In the genomic region with DNA sequence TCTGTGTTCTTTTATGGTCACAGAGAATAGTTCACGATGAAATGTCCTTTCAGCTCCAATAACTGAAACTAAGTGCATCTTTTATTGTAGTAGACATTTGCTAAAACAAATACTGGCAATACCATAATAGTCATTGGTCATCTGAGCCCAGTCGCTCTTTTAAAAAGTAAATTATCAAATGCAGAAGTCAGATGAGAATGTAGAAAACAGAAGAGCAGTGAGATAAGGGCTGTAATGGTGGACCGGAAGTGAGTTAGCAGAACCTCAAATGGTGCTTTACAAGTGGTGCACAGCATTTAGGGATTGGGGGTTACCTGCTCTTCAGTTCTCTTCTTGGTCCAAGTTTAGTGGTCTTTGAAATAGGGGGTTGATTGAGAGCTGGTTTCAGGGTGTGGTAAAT, we compare ENCODE assay signal across 20 mouse cellular contexts.
DNase-seq lines count a peak whose midpoint lies in the region; ATAC-seq and TF ChIP-seq lines count a peak whose summit lies in the region.
"Had no signal": no experiment of that assay in that cellular context is flagged by ENCODE, and none has a peak within 500 bp of the region (broad histone marks: within the 10 kb centered on the region; RNA-seq: fewer than 3 reads in every experiment).

No protein-coding gene starts in this region.

- TF ChIP-seq CTCF in MEL (IDR thresholded peaks at IDR 0.05 in 2 of 3, conservative IDR thresholded peaks at IDR 0.05 in 1 of 3; ENCODE audit: control insufficient read depth in 1 of 3, insufficient read depth in 1 of 3, low read depth in 2 of 3, low read length in 3 of 3, poor library complexity in 1 of 3, severe bottlenecking in 1 of 3), result no peak

- TF ChIP-seq EP300 in MEL (IDR thresholded peaks at IDR 0.05; ENCODE audit: low read depth in 1 of 2, low read length in 2 of 2), result peak; percentile 89 to 94

- WGBS in midbrain, embryonic 11.5 days, result 94% methylated on average over 3 of the region's 3 CpGs

- peak; percentile 76 for ATAC-seq in granulocyte monocyte progenitor cell, adult 5-6 weeks (replicated peaks; ENCODE audit: poor library complexity, severe bottlenecking)
- no peak for ATAC-seq in midbrain, embryonic 11.5 days (ENCODE audit: low FRiP score)
- ATAC-seq: activated CD4-positive, CD25-positive, alpha-beta regulatory T cell, adult 4 months; forebrain, embryonic 16.5 days; hindbrain, embryonic 16.5 days; Patski had no signal

- H3K27me3 ChIP-seq in MEL (ENCODE audit: control insufficient read depth in 1 of 2, insufficient read depth in 2 of 2, low read length in 2 of 2), result no peaks in the 10 kb centered on the region
- no peaks in the 10 kb centered on the region for H3K27me3 ChIP-seq in megakaryocyte, embryonic 14.5 days (replicated peaks)
- no peaks in the 10 kb centered on the region for H3K27me3 ChIP-seq in midbrain, embryonic 11.5 days (ENCODE audit: control insufficient read depth, insufficient read depth, low read length)
- H3K27me3 ChIP-seq: embryonic facial prominence, embryonic 13.5 days; forebrain, embryonic 12.5 days; heart, embryonic 12.5 days; hindbrain, embryonic 12.5 days; Patski had no signal

- H3K79me2 ChIP-seq in MEL (ENCODE audit: control insufficient read depth, insufficient read depth, low read length, poor library complexity), result peaks cover 10% of the 10 kb centered on the region

- TF ChIP-seq RAD21 in MEL (IDR thresholded peaks at IDR 0.05; ENCODE audit: low read depth, low read length), result no peak

- peaks cover 15 to 16% of the 10 kb centered on the region in 2 experiments for H3K4me1 ChIP-seq in MEL (ENCODE audit: control insufficient read depth in 1 of 2, insufficient read depth in 2 of 2, low read length in 2 of 2)
- peaks cover 40% of the 10 kb centered on the region for H3K4me1 ChIP-seq in megakaryocyte, embryonic 14.5 days
- H3K4me1 ChIP-seq in midbrain, embryonic 11.5 days (ENCODE audit: control insufficient read depth, insufficient read depth, low read length), result no peaks in the 10 kb centered on the region
- H3K4me1 ChIP-seq: embryonic facial prominence, embryonic 13.5 days; forebrain, embryonic 12.5 days; hindbrain, embryonic 12.5 days had no signal

- no peak overlapping the region for H3K4me2 ChIP-seq in midbrain, embryonic 11.5 days
- H3K4me2 ChIP-seq: embryonic facial prominence, embryonic 13.5 days; forebrain, embryonic 12.5 days; heart, embryonic 12.5 days; hindbrain, embryonic 12.5 days had no signal

- DNase-seq in 416B (ENCODE audit: low read depth), result peak; percentile 71
- peak; percentile 85 for DNase-seq in MEL (ENCODE audit: low read depth, low spot score)
- DNase-seq in midbrain, embryonic 11.5 days (ENCODE audit: low spot score, missing footprints), result no peak
- DNase-seq in ovary, postnatal 36 days (ENCODE audit: low spot score), result no peak
- DNase-seq in frontal cortex, adult 2 months (ENCODE audit: extremely low spot score in 1 of 2, low spot score in 1 of 2), result no peak
- no peak for DNase-seq in thymus, postnatal 0 days (ENCODE audit: low spot score)
- DNase-seq: adrenal gland, postnatal 14 days; cerebellum, adult 8-10 months; cerebellum, postnatal 14 days; gastrocnemius, postnatal 14 days had no signal

- H3K27ac ChIP-seq in MEL (ENCODE audit: control insufficient read depth, low read depth, low read length), result peak overlapping the region; percentile 80
- no peak overlapping the region for H3K27ac ChIP-seq in midbrain, embryonic 11.5 days (ENCODE audit: low read depth, low read length)
- H3K27ac ChIP-seq: embryonic facial prominence, embryonic 13.5 days; forebrain, embryonic 12.5 days; hindbrain, embryonic 12.5 days had no signal

- H3K4me3 ChIP-seq in MEL (ENCODE audit: control insufficient read depth in 1 of 2, insufficient read depth in 1 of 2, low read depth in 2 of 2, low read length in 2 of 2), result no peak overlapping the region
- H3K4me3 ChIP-seq in megakaryocyte, embryonic 14.5 days (replicated peaks), result peak overlapping the region; percentile 67
- no peak overlapping the region for H3K4me3 ChIP-seq in midbrain, embryonic 11.5 days (ENCODE audit: low read depth, low read length)
- H3K4me3 ChIP-seq: embryonic facial prominence, embryonic 13.5 days; forebrain, embryonic 12.5 days; heart, embryonic 12.5 days; hindbrain, embryonic 12.5 days had no signal

- TF ChIP-seq POLR2A in MEL (IDR thresholded peaks at IDR 0.05; ENCODE audit: control insufficient read depth in 1 of 2, insufficient read depth in 1 of 2, low read depth in 1 of 2, low read length in 2 of 2, poor library complexity in 1 of 2), result no peak

- H3K9me3 ChIP-seq in MEL (replicated peaks; ENCODE audit: insufficient read depth, low read length), result no peaks in the 10 kb centered on the region
- H3K9me3 ChIP-seq in megakaryocyte, embryonic 14.5 days, result no peaks in the 10 kb centered on the region
- no peaks in the 10 kb centered on the region for H3K9me3 ChIP-seq in midbrain, embryonic 11.5 days (ENCODE audit: control insufficient read depth, low read length)
- H3K9me3 ChIP-seq: embryonic facial prominence, embryonic 13.5 days; forebrain, embryonic 12.5 days; heart, embryonic 12.5 days; hindbrain, embryonic 12.5 days had no signal

- H3K36me3 ChIP-seq in MEL (ENCODE audit: control insufficient read depth in 1 of 2, insufficient read depth in 2 of 2, low read length in 2 of 2), result peaks cover 0 to 38% of the 10 kb centered on the region in 2 experiments; a peak in 2 of 4 replicates
- H3K36me3 ChIP-seq in megakaryocyte, embryonic 14.5 days (replicated peaks; ENCODE audit: low read length), result no peaks in the 10 kb centered on the region
- H3K36me3 ChIP-seq in midbrain, embryonic 11.5 days (ENCODE audit: control insufficient read depth, insufficient read depth, low read length), result no peaks in the 10 kb centered on the region
- H3K36me3 ChIP-seq: embryonic facial prominence, embryonic 13.5 days; forebrain, embryonic 12.5 days; heart, embryonic 12.5 days; hindbrain, embryonic 12.5 days had no signal

- peak overlapping the region; percentile 26; the same call in 1 of the 2 replicates for H3K9ac ChIP-seq in MEL (ENCODE audit: control insufficient read depth, low read depth, low read length, poor library complexity, severe bottlenecking)
- H3K9ac ChIP-seq in midbrain, embryonic 11.5 days (ENCODE audit: low read length), result no peak overlapping the region
- H3K9ac ChIP-seq: embryonic facial prominence, embryonic 13.5 days; forebrain, embryonic 12.5 days; heart, embryonic 12.5 days; hindbrain, embryonic 12.5 days had no signal

TF ChIP-seq in MEL, 35 proteins besides CTCF, POLR2A, EP300 and RAD21:
- TF ChIP-seq MAZ (IDR thresholded peaks at IDR 0.05; ENCODE audit: low read depth, low read length), result peak; percentile 58; the same call in 1 of the 2 replicates
- no peak for TF ChIP-seq USF2 (IDR thresholded peaks at IDR 0.05; ENCODE audit: borderline replicate concordance in 1 of 2, insufficient read depth in 1 of 2, low read depth in 1 of 2, low read length in 2 of 2)
- TF ChIP-seq GATA1 (IDR thresholded peaks at IDR 0.05; ENCODE audit: low read depth, low read length), result peak; percentile 95
- TF ChIP-seq CHD2 (IDR thresholded peaks at IDR 0.05; ENCODE audit: low read length), result peak; percentile 25; the same call in 1 of the 2 replicates
- TF ChIP-seq POLR2AphosphoS2 (IDR thresholded peaks at IDR 0.05; ENCODE audit: low read length), result no peak
- 0 out of 2 replicates have a peak, but pooled peaks have one; percentile 26 for TF ChIP-seq ZNF384 (IDR thresholded peaks at IDR 0.05; ENCODE audit: low read depth, low read length)
- TF ChIP-seq MAFK (IDR thresholded peaks at IDR 0.05; ENCODE audit: borderline replicate concordance, low read depth, low read length), result 0 out of 2 replicates have a peak, but pooled peaks have one; percentile 21
- TF ChIP-seq MXI1 (IDR thresholded peaks at IDR 0.05; ENCODE audit: low read depth, low read length), result no peak
- peak; percentile 71 for TF ChIP-seq ELF1 (IDR thresholded peaks at IDR 0.05; ENCODE audit: low read depth, low read length)
- no peak for TF ChIP-seq NRF1 (IDR thresholded peaks at IDR 0.05; ENCODE audit: insufficient read depth, low read depth, low read length, poor library complexity, severe bottlenecking)
- TF ChIP-seq TCF12 (IDR thresholded peaks at IDR 0.05; ENCODE audit: low read depth, low read length), result peak; percentile 82
- TF ChIP-seq HCFC1 (IDR thresholded peaks at IDR 0.05; ENCODE audit: low read depth, low read length), result peak; percentile 57; the same call in 1 of the 2 replicates
- TF ChIP-seq GABPA (IDR thresholded peaks at IDR 0.05; ENCODE audit: low read depth, low read length), result peak; percentile 60; the same call in 1 of the 2 replicates
- TF ChIP-seq SIN3A (IDR thresholded peaks at IDR 0.05; ENCODE audit: low read length), result peak; percentile 51; the same call in 1 of the 2 replicates
- TF ChIP-seq TAL1 (IDR thresholded peaks at IDR 0.05; ENCODE audit: low read length), result peak; percentile 77
- no peak for TF ChIP-seq ZC3H11A (IDR thresholded peaks at IDR 0.05; ENCODE audit: low read depth, low read length)
- TF ChIP-seq MYC (IDR thresholded peaks at IDR 0.05; ENCODE audit: low read depth, low read length), result 0 out of 2 replicates have a peak, but pooled peaks have one; percentile 42
- 0 out of 2 replicates have a peak, but pooled peaks have one; percentile 55 for TF ChIP-seq RCOR1 (IDR thresholded peaks at IDR 0.05; ENCODE audit: low read depth, low read length)
- TF ChIP-seq ETS1 (IDR thresholded peaks at IDR 0.05; ENCODE audit: low read depth, low read length), result peak; percentile 88
- TF ChIP-seq KAT2A (conservative IDR thresholded peaks at IDR 0.05; ENCODE audit: low read depth, low read length), result 0 out of 2 replicates have a peak, but pooled peaks have one; percentile 20

Comparison
In these comparisons a context has a peak if more than half of its experiments do, and no peak if none do; other contexts are left out.
1. DNase-seq: peak in 416B (single experiment) and MEL (single experiment); none in midbrain, embryonic 11.5 days (single experiment), ovary, postnatal 36 days (single experiment), frontal cortex, adult 2 months (0 of 2) and thymus, postnatal 0 days (single experiment).